Mouse (Mus musculus) cerebellum, adult 2 months (tissue): ENCODE results near the gene Foxo1. TPM values are rescaled to one million over a fixed set of nuclear protein-coding genes. Genes with fewer than 3 reads are reported as not detected.

ENCODE experiments used
- DNase-seq, 2 experiments: peaks; one replicate each; pipeline ENCODE4 v3.0.0; 2021
- H3K27ac ChIP-seq: fragments of 200-500 bp; 2 replicates; pipeline ENCODE4 v1.5.1; 2012; ENCODE audit warnings: low read length, control low read depth, inconsistent platforms; ENCODE audit not compliant: insufficient read depth
- H3K27me3 ChIP-seq: fragments of 200-500 bp; 2 replicates; pipeline ENCODE4 v1.6.1; 2012; ENCODE audit warnings: inconsistent platforms, mild to moderate bottlenecking, low read length, moderate library complexity; ENCODE audit not compliant: control insufficient read depth, insufficient read depth
- H3K4me1 ChIP-seq: fragments of 200-500 bp; 2 replicates; pipeline ENCODE4 v1.6.1; 2011; ENCODE audit warnings: low read length; ENCODE audit not compliant: control insufficient read depth, insufficient read depth
- H3K4me3 ChIP-seq: fragments of 200-500 bp; replicated peaks from 2 replicates; pipeline ENCODE3; 2011; ENCODE audit warnings: mild to moderate bottlenecking, low read depth, low read length, control low read depth; ENCODE audit not compliant: insufficient read depth
- CTCF ChIP-seq: fragments of 200-500 bp; IDR thresholded peaks from 2 replicates; pipeline ENCODE4 v1.5.1; 2011; ENCODE audit warnings: low read depth, mild to moderate bottlenecking, control low read depth, low read length, moderate library complexity, borderline replicate concordance; ENCODE audit not compliant: insufficient read depth
- POLR2A ChIP-seq: fragments of 200-500 bp; IDR thresholded peaks from 2 replicates; pipeline ENCODE4 v1.6.1; 2011; ENCODE audit warnings: low read length, control low read depth, borderline replicate concordance; ENCODE audit not compliant: insufficient read depth
- WGBS: fragments of 180-500 bp; shearing (Covaris S2); methylation state at CpG from one replicate; pipeline ENCODE4 v1.1.7; 2018; 5-methylcytosine and 5-hydroxymethylcytosine counted together
- polyA plus RNA-seq: library from polyadenylated mRNA; depleted of rRNA; stranded (reverse); fragments of >200 nt; gene quantifications from 2 replicates; pipeline ENCODE4 v1.2.3, GENCODE M21; 2012

Gene Foxo1
- polyA plus RNA-seq, 1 experiment: 5.4 TPM

GRCm38 (mm10) chr3:52290811-52291210 lies 22.7 kb downstream of the Foxo1 start:
- Histone ChIP-seq H3K4me1 (peaks cover 6% of the 10 kb centered on the region), H3K4me3 (no peak overlapping the region), H3K27me3 (no peaks in the 10 kb centered on the region), H3K27ac (no peak overlapping the region)
- TF ChIP-seq CTCF: no peak
- TF ChIP-seq POLR2A: no peak
- no peak for DNase-seq
- 98% methylated on average over 2 of the region's 2 CpGs for WGBS

GRCm38 (mm10) chr3:52292498-52292897 lies 24.4 kb downstream of the Foxo1 start:
- 84% methylated on average over 7 of the region's 7 CpGs for whole genome bisulfite sequencing
- H3K27ac ChIP-seq: no peak overlapping the region
- peaks cover 6% of the 10 kb centered on the region for H3K4me1 ChIP-seq
- no peak for DNase-seq
- no peaks in the 10 kb centered on the region for H3K27me3 ChIP-seq
- H3K4me3 ChIP-seq: no peak overlapping the region
- TF ChIP-seq POLR2A: no peak

GRCm38 (mm10) chr3:52293946-52294345 lies 25.8 kb downstream of the Foxo1 start:
- peaks cover 6% of the 10 kb centered on the region for H3K4me1 ChIP-seq
- H3K27ac ChIP-seq: no peak overlapping the region
- no peaks in the 10 kb centered on the region for H3K27me3 ChIP-seq
- H3K4me3 ChIP-seq: no peak overlapping the region
- DNase-seq: no peak
- TF ChIP-seq POLR2A: no peak
- no peak for TF ChIP-seq CTCF
- 87% methylated on average over 5 of the region's 5 CpGs for WGBS

GRCm38 (mm10) chr3:52295688-52296087 lies 27.6 kb downstream of the Foxo1 start:
- 86% methylated on average over 1 of the region's 1 CpGs for WGBS
- peaks cover 9% of the 10 kb centered on the region for H3K4me1 ChIP-seq
- no peak for TF ChIP-seq CTCF
- TF ChIP-seq POLR2A: no peak
- no peaks in the 10 kb centered on the region for H3K27me3 ChIP-seq
- no peak for DNase-seq
- H3K27ac ChIP-seq: no peak overlapping the region
- H3K4me3 ChIP-seq: no peak overlapping the region

GRCm38 (mm10) chr3:52296224-52296760 lies 28.2 kb downstream of the Foxo1 start:
- no peak overlapping the region for H3K4me3 ChIP-seq
- 90% methylated on average over 7 of the region's 7 CpGs for WGBS
- H3K27ac ChIP-seq: no peak overlapping the region
- peaks cover 9% of the 10 kb centered on the region for H3K4me1 ChIP-seq
- H3K27me3 ChIP-seq: no peaks in the 10 kb centered on the region
- no peak for DNase-seq
- no peak for TF ChIP-seq POLR2A

- Histone ChIP-seq H3K27me3 (no peaks in the 10 kb centered on the region), H3K4me3 (no peak overlapping the region), H3K27ac (no peak overlapping the region), H3K4me1 (peaks cover 9% of the 10 kb centered on the region)
- TF ChIP-seq POLR2A: no peak
- TF ChIP-seq CTCF: no peak
- DNase-seq: no peak
- WGBS: 88% methylated on average over 15 of the region's 15 CpGs
Measured at GRCm38 (mm10) chr3:52297291-52298018, 29.3 kb downstream of the Foxo1 start.

GRCm38 (mm10) chr3:52298683-52299082 lies 30.5 kb downstream of the Foxo1 start:
- no peak overlapping the region for H3K4me3 ChIP-seq
- H3K27ac ChIP-seq: no peak overlapping the region
- 88% methylated on average over 4 of the region's 4 CpGs for WGBS
- peaks cover 5% of the 10 kb centered on the region for H3K4me1 ChIP-seq
- TF ChIP-seq POLR2A: no peak
- no peak for TF ChIP-seq CTCF
- no peaks in the 10 kb centered on the region for H3K27me3 ChIP-seq
- DNase-seq: no peak

- Histone ChIP-seq H3K4me1 (peaks cover 5% of the 10 kb centered on the region), H3K27ac (no peak overlapping the region), H3K4me3 (no peak overlapping the region), H3K27me3 (no peaks in the 10 kb centered on the region)
- WGBS: 63% methylated on average over 2 of the region's 2 CpGs
- DNase-seq: no peak
- TF ChIP-seq POLR2A (no peak), CTCF (no peak)
Measured at GRCm38 (mm10) chr3:52299376-52299775, 31.2 kb downstream of the Foxo1 start.

GRCm38 (mm10) chr3:52300517-52300916 lies 32.4 kb downstream of the Foxo1 start:
- Histone ChIP-seq H3K27ac (no peak overlapping the region), H3K4me1 (peaks cover 5% of the 10 kb centered on the region), H3K4me3 (no peak overlapping the region), H3K27me3 (no peaks in the 10 kb centered on the region)
- TF ChIP-seq CTCF: no peak
- TF ChIP-seq POLR2A: no peak
- no peak for DNase-seq
- 73% methylated on average over 6 of the region's 6 CpGs for WGBS
